Mouse (Mus musculus) gastrocnemius, adult 8-10 months (tissue): ENCODE data around the gene AC124108.1. TPM values are rescaled to one million over a fixed set of nuclear protein-coding genes. Genes with fewer than 3 reads are reported as not detected.

Source experiments
- DNase-seq, 2 experiments: peaks; one replicate each; pipeline ENCODE4 v3.0.0; 2022; ENCODE audit warnings: low spot score in 2 of 2
- microRNA-seq: library from miRNA; unstranded; fragments of <30 nt; microRNA quantifications from one replicate; pipeline ENCODE4 v1.2.0, GENCODE M21; 2022
- total RNA-seq, 4 experiments: library from RNA; stranded (reverse); gene quantifications; 2 replicates each; pipeline ENCODE4 v1.2.4; 2022

The AC124108.1 gene
- total RNA-seq, 4 experiments from 2014 or later: not detected

DNA sequence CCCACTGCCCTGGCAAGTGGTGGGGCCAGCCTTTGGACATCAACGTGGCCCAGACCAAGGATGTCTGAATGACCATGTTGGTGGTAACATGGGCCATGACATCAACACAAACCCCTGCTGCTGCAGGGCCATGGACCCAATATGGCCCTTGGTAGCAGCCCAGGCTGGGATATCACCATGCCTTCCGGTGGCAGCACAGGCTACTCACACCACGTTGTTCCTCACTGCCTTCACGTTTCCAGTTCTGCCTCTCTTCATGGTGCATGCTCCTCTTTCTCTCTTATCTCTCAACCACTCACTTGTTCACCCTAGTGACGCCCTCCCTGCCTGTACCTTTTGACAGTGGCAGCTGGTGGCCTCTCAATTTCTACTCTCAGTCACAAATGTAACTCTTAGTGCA is 53.8 kb downstream of the AC124108.1 start:
- DNase-seq: no peak

DNA sequence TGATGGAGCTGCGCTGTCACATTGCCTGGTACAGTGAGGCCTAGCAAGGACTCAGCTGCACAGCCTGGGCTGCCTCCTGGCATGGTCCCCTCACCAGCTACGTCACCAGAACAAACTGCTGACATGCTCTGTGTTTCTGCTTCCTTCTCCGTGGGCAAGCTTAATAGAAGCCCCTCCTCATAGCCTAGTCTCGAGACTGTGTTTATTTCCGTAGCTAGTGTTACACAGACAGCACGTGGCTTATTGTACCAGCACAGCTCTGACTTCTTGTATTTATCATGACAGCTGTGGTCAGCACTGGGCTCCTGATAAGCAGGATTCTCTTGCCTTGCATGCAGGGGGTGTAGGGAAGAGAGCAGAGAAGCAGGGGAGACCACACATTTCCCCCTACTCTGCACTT is 54.9 kb downstream of the AC124108.1 start:
- no peak for DNase-seq

DNA sequence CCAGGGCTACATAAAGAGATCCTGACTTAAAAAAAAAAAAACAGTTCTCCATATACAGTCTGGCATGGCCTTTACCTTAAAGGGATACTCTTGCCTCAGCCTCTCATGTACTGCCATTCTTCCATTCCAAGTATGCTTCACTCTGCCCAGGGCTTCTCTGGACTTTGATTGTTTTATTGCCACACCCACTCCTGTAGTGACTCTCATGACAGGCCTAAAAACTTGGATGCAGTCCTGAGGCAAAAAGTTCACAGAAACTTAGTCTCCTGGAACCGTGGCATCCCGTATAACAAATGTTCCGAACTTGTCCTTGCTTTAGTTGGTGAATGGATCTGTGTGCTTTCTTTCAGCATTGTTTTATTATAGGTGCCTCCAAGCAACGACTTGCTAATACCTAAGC is 55.4 kb downstream of the AC124108.1 start:
- DNase-seq: no peak

DNA sequence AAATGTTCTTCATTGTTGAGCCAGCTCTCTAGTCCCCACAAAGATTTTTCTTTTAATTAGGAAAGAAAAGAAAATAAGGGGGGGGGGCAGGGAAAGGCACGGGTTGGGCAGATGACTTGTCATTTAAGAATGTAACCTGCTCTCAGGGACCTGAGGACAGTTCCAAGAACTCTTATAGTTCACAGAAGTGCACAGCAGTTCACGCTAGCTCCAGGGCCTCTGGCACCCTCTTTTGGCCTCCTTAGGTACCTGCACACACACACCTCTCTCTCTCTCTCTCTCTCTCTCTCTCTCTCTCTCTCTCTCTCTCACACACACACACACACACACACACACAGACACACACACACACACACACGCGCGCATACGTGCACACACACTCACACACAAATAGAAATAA is 63.2 kb downstream of the AC124108.1 start:
- no peak for DNase-seq

Small RNA genes within 50 kb of the gene (microRNA-seq; reads per million reads assigned to microRNA genes)
- gene Mir135b: 2.5 reads per million

Other genes with a start within 250 kb of the AC124108.1 start
- 1 to 10 TPM; 1.2 to 1.4 (median 1.3) TPM for gene Slc45a3, start 228.5 kb upstream of the AC124108.1 start, total RNA-seq
- 10 to 100 TPM; 80.0 to 96.0 (median 85.7) TPM for gene Elk4, start 183.8 kb upstream of the AC124108.1 start, total RNA-seq
- gene Mfsd4a, start 123.4 kb upstream of the AC124108.1 start, total RNA-seq: 10 to 100 TPM; 11.6 to 17.4 (median 14.7) TPM
- gene Cdk18, start 51.8 kb upstream of the AC124108.1 start, total RNA-seq: 1 to 10 TPM; 4.2 to 6.7 (median 4.2) TPM
- under 1 TPM in 1 of 4 experiments, not detected in 3; 0.19 TPM for gene Lemd1, start within 50 bp of the AC124108.1 start, total RNA-seq
- gene Gm10188, start 38.3 kb downstream of the AC124108.1 start, total RNA-seq: not detected
- gene Klhdc8a, start 107.2 kb downstream of the AC124108.1 start, total RNA-seq: under 1 TPM; 0.07 to 0.32 (median 0.17) TPM
- gene Nuak2, start 124.7 kb downstream of the AC124108.1 start, total RNA-seq: under 1 TPM; 0.45 to 0.94 (median 0.52) TPM
- gene Tmcc2, start 199.8 kb downstream of the AC124108.1 start, total RNA-seq: 10 to 100 TPM; 38.8 to 60.0 (median 49.4) TPM
- 10 to 100 TPM in 1 of 4 experiments, 1 to 10 TPM in 3; 7.7 to 11.2 (median 8.5) TPM for gene Dstyk, start 226.1 kb downstream of the AC124108.1 start, total RNA-seq